Mouse (Mus musculus) neural tube, embryonic 11.5 days (tissue): ENCODE results near the gene Galk1. TPM values are rescaled to one million over a fixed set of nuclear protein-coding genes. Genes with fewer than 3 reads are reported as not detected.

Experiments used
- ATAC-seq: fragments of 200-750 bp; cut with Nextera tagmentation; 2 replicates; pipeline ENCODE4 v1.8.0; 2017; ENCODE audit warnings: moderate number of reproducible peaks, mild to moderate bottlenecking, moderate TSS enrichment, moderate library complexity; ENCODE audit not compliant: insufficient read depth, low FRiP score, low TSS enrichment
- DNase-seq: peaks from one replicate; pipeline ENCODE4 v3.0.0-alpha.2; 2015; ENCODE audit warnings: low spot score
- H3K27ac ChIP-seq: fragments of 300-500 bp; sonication (generic); 2 replicates; pipeline ENCODE4 v1.5.1; 2014; ENCODE audit warnings: low read depth, mild to moderate bottlenecking, low read length
- H3K27me3 ChIP-seq: fragments of 300-500 bp; sonication (generic); 2 replicates; pipeline ENCODE4 v1.6.1; 2014; ENCODE audit warnings: mild to moderate bottlenecking, low read length, mixed read lengths; ENCODE audit not compliant: control insufficient read depth, insufficient read depth
- H3K36me3 ChIP-seq: fragments of 300-500 bp; sonication (generic); 2 replicates; pipeline ENCODE4 v1.6.1; 2014; ENCODE audit warnings: mild to moderate bottlenecking, low read length, moderate library complexity, mixed read lengths; ENCODE audit not compliant: control insufficient read depth, insufficient read depth
- H3K4me1 ChIP-seq: fragments of 300-500 bp; sonication (generic); 2 replicates; pipeline ENCODE4 v1.6.1; 2014; ENCODE audit warnings: low read length, mixed read lengths; ENCODE audit not compliant: control insufficient read depth, insufficient read depth
- H3K4me2 ChIP-seq: fragments of 300-500 bp; sonication (generic); 2 replicates; pipeline ENCODE4 v1.6.1; 2014; ENCODE audit warnings: low read depth, mild to moderate bottlenecking, moderate library complexity
- H3K4me3 ChIP-seq: fragments of 300-500 bp; sonication (generic); 2 replicates; pipeline ENCODE4 v1.5.1; 2014; ENCODE audit warnings: low read depth, low read length
- H3K9ac ChIP-seq: fragments of 300-500 bp; sonication (generic); 2 replicates; pipeline ENCODE4 v1.6.1; 2014; ENCODE audit warnings: mild to moderate bottlenecking, low read length
- H3K9me3 ChIP-seq: fragments of 300-500 bp; sonication (generic); 2 replicates; pipeline ENCODE4 v1.6.1; 2016; ENCODE audit warnings: low read length; ENCODE audit not compliant: control insufficient read depth
- WGBS: fragments of 180-500 bp; shearing (Covaris S2); extraction: QIAGEN DNeasy Blood & Tissue Kit; methylation state at CpG from one replicate; pipeline ENCODE4 v1.1.7; 2014; 5-methylcytosine and 5-hydroxymethylcytosine counted together
- polyA plus RNA-seq: library from polyadenylated mRNA; unstranded; fragments of >200 nt; fragmentation: Nextera tagmentation; extraction: Ambion mirVana; gene quantifications from 2 replicates; pipeline ENCODE4 v1.2.1, GENCODE M21; 2014

The Galk1 gene
- polyA plus RNA-seq, 1 experiment from 2014 or later: 122 TPM

DNA sequence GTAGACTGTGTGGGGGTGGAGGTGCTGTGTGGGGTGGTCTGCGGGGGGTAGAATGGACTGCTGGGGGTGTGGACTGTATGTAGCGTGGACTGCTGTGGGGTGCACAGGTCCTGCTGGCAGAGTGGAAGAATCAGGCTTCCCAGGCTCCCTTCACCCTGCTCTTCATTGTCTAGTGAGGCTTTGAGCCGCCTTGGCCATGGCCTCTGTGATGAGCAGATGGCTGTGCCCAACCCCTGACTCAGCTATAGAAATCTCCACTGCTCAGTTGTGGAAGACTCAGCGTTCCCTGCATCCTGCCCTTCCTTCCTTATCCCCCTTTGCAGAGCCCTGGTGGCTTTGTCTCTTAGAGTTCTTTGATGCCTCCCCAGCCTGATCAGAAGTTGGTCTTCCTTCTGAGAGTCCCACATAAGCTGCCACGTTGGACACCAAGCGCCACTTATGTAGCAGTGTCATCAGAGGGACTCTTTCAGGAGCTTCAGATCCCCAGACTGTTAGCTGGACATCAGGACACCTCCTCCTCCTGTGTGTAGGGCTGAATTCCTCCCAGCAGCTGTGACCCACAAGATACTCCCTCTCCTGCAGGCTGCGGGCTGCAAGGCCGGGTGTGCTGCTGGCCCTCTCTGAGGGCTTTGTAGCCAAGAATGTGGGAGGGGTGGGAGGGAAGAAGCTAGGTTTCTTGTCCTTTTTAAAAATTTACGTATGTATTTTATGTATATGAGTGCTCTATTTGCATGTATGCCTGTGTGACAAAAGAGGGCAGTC is 49.7 kb downstream of the Galk1 start:
- no peak for ATAC-seq
- 90% methylated on average over 9 of the region's 9 CpGs for WGBS
- Histone ChIP-seq H3K4me3 (no peak overlapping the region), H3K9me3 (no peaks in the 10 kb centered on the region), H3K27ac (no peak overlapping the region), H3K4me1 (no peaks in the 10 kb centered on the region), H3K9ac (no peak overlapping the region), H3K27me3 (no peaks in the 10 kb centered on the region), H3K4me2 (no peak overlapping the region), H3K36me3 (peaks cover 28% of the 10 kb centered on the region)
- no peak for DNase-seq

DNA sequence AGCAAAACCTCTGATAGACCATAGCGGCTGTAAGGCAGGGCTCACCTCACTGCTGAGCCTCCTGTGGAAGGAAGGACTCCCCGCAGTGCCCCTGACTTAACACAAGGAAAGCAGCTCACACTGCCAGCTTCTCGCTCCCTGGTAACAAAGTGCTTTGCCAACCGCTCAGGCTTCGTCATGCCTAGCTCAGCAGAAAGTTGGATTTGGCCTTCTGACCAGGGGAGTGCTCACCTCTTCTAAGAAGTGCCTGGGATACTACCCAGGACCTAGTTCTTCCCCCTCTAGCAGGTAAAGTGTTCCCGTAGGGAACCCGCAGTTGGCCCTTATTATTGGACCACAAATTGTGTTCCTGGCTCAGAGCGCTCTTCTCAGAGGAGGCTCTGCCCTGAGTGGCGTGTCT is 53.5 kb downstream of the Galk1 start:
- Histone ChIP-seq H3K36me3 (peaks cover 12% of the 10 kb centered on the region), H3K4me2 (no peak overlapping the region), H3K27ac (no peak overlapping the region), H3K27me3 (no peaks in the 10 kb centered on the region), H3K9ac (no peak overlapping the region), H3K9me3 (no peaks in the 10 kb centered on the region), H3K4me1 (peaks cover 17% of the 10 kb centered on the region; the same call in 1 of the 2 replicates), H3K4me3 (no peak overlapping the region)
- ATAC-seq: no peak
- WGBS: 95% methylated on average over 9 of the region's 9 CpGs
- DNase-seq: no peak

Other genes starting within 250 kb of the Galk1 start
- 18.6 and 19.0 TPM in 2 replicates for gene Tmem94, start 247.3 kb downstream of the Galk1 start, polyA plus RNA-seq
- 16.4 and 19.1 TPM in 2 replicates for gene Caskin2, start 199.1 kb downstream of the Galk1 start, polyA plus RNA-seq
- gene Tsen54, start 198.0 kb downstream of the Galk1 start, polyA plus RNA-seq: 26.1 and 29.8 TPM in 2 replicates
- gene Llgl2, start 188.7 kb downstream of the Galk1 start, polyA plus RNA-seq: 6.1 and 6.5 TPM in 2 replicates
- 0.12 and 0.13 TPM in 2 replicates for gene Myo15b, start 154.3 kb downstream of the Galk1 start, polyA plus RNA-seq
- gene Smim5, start 112.8 kb downstream of the Galk1 start, polyA plus RNA-seq: 2.0 and 3.4 TPM in 2 replicates
- gene Smim6, start 100.7 kb downstream of the Galk1 start, polyA plus RNA-seq: 0.42 TPM in 1 of 2 replicates, not detected in the other
- gene Sap30bp, start 79.4 kb downstream of the Galk1 start, polyA plus RNA-seq: 48.9 and 51.8 TPM in 2 replicates
- 23.9 and 25.2 TPM in 2 replicates for gene Recql5, start 79.2 kb downstream of the Galk1 start, polyA plus RNA-seq
- gene Itgb4, start 38.0 kb downstream of the Galk1 start, polyA plus RNA-seq: 0.58 and 0.72 TPM in 2 replicates
- gene H3f3b, start 15.2 kb upstream of the Galk1 start, polyA plus RNA-seq: 1,827 and 1,865 TPM in 2 replicates
- gene Unk, start 17.6 kb upstream of the Galk1 start, polyA plus RNA-seq: 30.3 and 34.4 TPM in 2 replicates
- gene Unc13d, start 65.2 kb upstream of the Galk1 start, polyA plus RNA-seq: 1.3 and 1.5 TPM in 2 replicates
- gene Wbp2, start 74.3 kb upstream of the Galk1 start, polyA plus RNA-seq: 95.3 and 105 TPM in 2 replicates
- 3.2 and 3.3 TPM in 2 replicates for gene Trim47, start 114.5 kb upstream of the Galk1 start, polyA plus RNA-seq
- gene Trim65, start 118.4 kb upstream of the Galk1 start, polyA plus RNA-seq: 1.6 TPM in 2 replicates
- 99.8 and 102 TPM in 2 replicates for gene Mrpl38, start 126.1 kb upstream of the Galk1 start, polyA plus RNA-seq
- gene Fbf1, start 155.4 kb upstream of the Galk1 start, polyA plus RNA-seq: 35.7 and 37.0 TPM in 2 replicates
- 54.9 and 63.6 TPM in 2 replicates for gene Ten1, start 186.1 kb upstream of the Galk1 start, polyA plus RNA-seq
- 33.2 and 34.4 TPM in 2 replicates for gene Acox1, start 186.3 kb upstream of the Galk1 start, polyA plus RNA-seq
- gene Evpl, start 225.4 kb upstream of the Galk1 start, polyA plus RNA-seq: 0.90 and 0.93 TPM in 2 replicates